Mouse (Mus musculus) forebrain, embryonic 11.5 days (tissue): Measurements from ENCODE around the gene Nhlrc1. TPM values are rescaled to one million over a fixed set of nuclear protein-coding genes. Genes with fewer than 3 reads are reported as not detected.

ENCODE experiments used
- ATAC-seq: fragments of 200-750 bp; cut with Nextera tagmentation; replicated peaks from 2 replicates; pipeline ENCODE4 v1.8.0; 2017; ENCODE audit warnings: moderate TSS enrichment; ENCODE audit not compliant: low FRiP score
- DNase-seq: peaks from one replicate; pipeline ENCODE4 v3.0.0-alpha.2; 2017; ENCODE audit warnings: low spot score
- H3K27ac ChIP-seq: fragments of 300-500 bp; sonication (generic); 2 replicates; pipeline ENCODE4 v1.5.1; 2014; ENCODE audit warnings: low read depth, low read length
- H3K27me3 ChIP-seq: fragments of 300-500 bp; sonication (generic); 2 replicates; pipeline ENCODE4 v1.6.1; 2014; ENCODE audit warnings: mild to moderate bottlenecking, low read length, mixed read lengths; ENCODE audit not compliant: control insufficient read depth, insufficient read depth
- H3K36me3 ChIP-seq: fragments of 300-500 bp; sonication (generic); 2 replicates; pipeline ENCODE4 v1.6.1; 2014; ENCODE audit warnings: mild to moderate bottlenecking, low read length, moderate library complexity, mixed read lengths; ENCODE audit not compliant: control insufficient read depth, insufficient read depth
- H3K4me1 ChIP-seq: fragments of 300-500 bp; sonication (generic); replicated peaks from 2 replicates; pipeline ENCODE4 v1.6.1; 2014; ENCODE audit warnings: low read length, mixed read lengths; ENCODE audit not compliant: control insufficient read depth, insufficient read depth
- H3K4me2 ChIP-seq: fragments of 300-500 bp; sonication (generic); 2 replicates; pipeline ENCODE4 v1.6.1; 2014; ENCODE audit warnings: low read depth, mild to moderate bottlenecking, low read length, moderate library complexity, mixed read lengths; ENCODE audit not compliant: severe bottlenecking
- H3K4me3 ChIP-seq: fragments of 300-500 bp; sonication (generic); 2 replicates; pipeline ENCODE4 v1.5.1; 2014; ENCODE audit warnings: low read depth, low read length
- H3K9ac ChIP-seq: fragments of 300-500 bp; sonication (generic); 2 replicates; pipeline ENCODE4 v1.6.1; 2014; ENCODE audit warnings: low read length
- H3K9me3 ChIP-seq: fragments of 300-500 bp; sonication (generic); 2 replicates; pipeline ENCODE4 v1.6.1; 2016; ENCODE audit warnings: low read length, mixed read lengths; ENCODE audit not compliant: control insufficient read depth
- WGBS: fragments of 180-500 bp; shearing (Covaris S2); extraction: QIAGEN DNeasy Blood & Tissue Kit; methylation state at CpG from one replicate; pipeline ENCODE4 v1.1.7; 2014; 5-methylcytosine and 5-hydroxymethylcytosine counted together
- polyA plus RNA-seq: library from polyadenylated mRNA; unstranded; fragments of >200 nt; fragmentation: Nextera tagmentation; extraction: Ambion mirVana; gene quantifications from 2 replicates; pipeline ENCODE4 v1.2.1, GENCODE M21; 2014

The Nhlrc1 gene
- polyA plus RNA-seq, 1 experiment from 2014 or later: 5.3 TPM

- WGBS: 19% methylated on average over 10 of the region's 10 CpGs
- Histone ChIP-seq H3K4me2 (peak within 1 kb of the TSS; percentile 98), H3K4me1 (peaks cover 4% of the 10 kb centered on the region), H3K36me3 (peaks cover 6% of the 10 kb centered on the region; the same call in 1 of the 2 replicates), H3K4me3 (peak within 1 kb of the TSS; percentile 89), H3K9me3 (no peaks in the 10 kb centered on the region), H3K9ac (peak within 1 kb of the TSS; percentile 77), H3K27ac (peak within 1 kb of the TSS; percentile 37), H3K27me3 (no peaks in the 10 kb centered on the region)
- no peak for ATAC-seq
- DNase-seq: no peak
Measured at GRCm38 (mm10) chr13:47044617-47044947, 29.9 kb upstream of the Nhlrc1 start, which contains the start of gene Tpmt. Gene Tpmt, minus strand, starts transcription at chr13:47044737.

GRCm38 (mm10) chr13:47043833-47044616, 29.4 kb upstream of the Nhlrc1 start:
- WGBS: under 1% methylated on average over 45 of the region's 45 CpGs
- Histone ChIP-seq H3K27me3 (no peaks in the 10 kb centered on the region), H3K4me2 (peak overlapping the region; percentile 98), H3K4me1 (peaks cover 4% of the 10 kb centered on the region), H3K9me3 (no peaks in the 10 kb centered on the region), H3K36me3 (peaks cover 4% of the 10 kb centered on the region; the same call in 1 of the 2 replicates), H3K9ac (peak overlapping the region; percentile 77), H3K27ac (peak overlapping the region; percentile 37), H3K4me3 (peak overlapping the region; percentile 89)
- ATAC-seq (peak; percentile 13), DNase-seq (peak; percentile 67)

- ATAC-seq (peak; percentile 97), DNase-seq (peak; percentile 100)
- H3K27ac ChIP-seq: peak within 1 kb of the TSS; percentile 37
- no peaks in the 10 kb centered on the region for H3K36me3 ChIP-seq
- H3K4me2 ChIP-seq: peak within 1 kb of the TSS; percentile 98
- H3K4me3 ChIP-seq: peak within 1 kb of the TSS; percentile 89
- peaks cover 4% of the 10 kb centered on the region for H3K4me1 ChIP-seq
- H3K9ac ChIP-seq: peak within 1 kb of the TSS; percentile 77
- H3K27me3 ChIP-seq: no peaks in the 10 kb centered on the region
- under 1% methylated on average over 48 of the region's 48 CpGs for WGBS
- H3K9me3 ChIP-seq: no peaks in the 10 kb centered on the region
Measured at GRCm38 (mm10) chr13:47043030-47043680, 28.5 kb upstream of the Nhlrc1 start, which contains the start of gene Kdm1b. Gene Kdm1b, plus strand, starts transcription at chr13:47043499.

GRCm38 (mm10) chr13:47042024-47042633, 27.5 kb upstream of the Nhlrc1 start:
- peak overlapping the region; percentile 89 for H3K4me3 ChIP-seq
- no peaks in the 10 kb centered on the region for H3K36me3 ChIP-seq
- peak overlapping the region; percentile 41; the same call in 1 of the 2 replicates for H3K4me2 ChIP-seq
- peak overlapping the region; percentile 37; the same call in 1 of the 2 replicates for H3K9ac ChIP-seq
- no peak overlapping the region for H3K27ac ChIP-seq
- 48% methylated on average over 8 of the region's 8 CpGs for WGBS
- H3K9me3 ChIP-seq: no peaks in the 10 kb centered on the region
- DNase-seq: no peak
- peaks cover 4% of the 10 kb centered on the region for H3K4me1 ChIP-seq
- H3K27me3 ChIP-seq: no peaks in the 10 kb centered on the region
- ATAC-seq: no peak

- ATAC-seq (no peak), DNase-seq (no peak)
- H3K4me1 ChIP-seq: peaks cover 4% of the 10 kb centered on the region
- H3K4me2 ChIP-seq: no peak overlapping the region
- no peaks in the 10 kb centered on the region for H3K36me3 ChIP-seq
- H3K4me3 ChIP-seq: no peak overlapping the region
- H3K9ac ChIP-seq: no peak overlapping the region
- H3K27me3 ChIP-seq: no peaks in the 10 kb centered on the region
- H3K9me3 ChIP-seq: no peaks in the 10 kb centered on the region
- 94% methylated on average over 5 of the region's 5 CpGs for WGBS
- no peak overlapping the region for H3K27ac ChIP-seq
Measured at GRCm38 (mm10) chr13:47040061-47040460, 25.4 kb upstream of the Nhlrc1 start.

- H3K4me3 ChIP-seq: no peak overlapping the region
- no peaks in the 10 kb centered on the region for H3K27me3 ChIP-seq
- ATAC-seq (no peak), DNase-seq (no peak)
- no peaks in the 10 kb centered on the region for H3K9me3 ChIP-seq
- no peaks in the 10 kb centered on the region for H3K36me3 ChIP-seq
- H3K4me1 ChIP-seq: peaks cover 4% of the 10 kb centered on the region
- H3K4me2 ChIP-seq: no peak overlapping the region
- 87% methylated on average over 6 of the region's 6 CpGs for WGBS
- no peak overlapping the region for H3K9ac ChIP-seq
- no peak overlapping the region for H3K27ac ChIP-seq
Measured at GRCm38 (mm10) chr13:47037946-47038345, 23.3 kb upstream of the Nhlrc1 start.

- H3K36me3 ChIP-seq: no peaks in the 10 kb centered on the region
- no peak for ATAC-seq
- 85% methylated on average over 4 of the region's 4 CpGs for WGBS
Measured at GRCm38 (mm10) chr13:47033602-47034001, 19.0 kb upstream of the Nhlrc1 start.

GRCm38 (mm10) chr13:47030376-47031107, 15.9 kb upstream of the Nhlrc1 start:
- Histone ChIP-seq H3K4me3 (no peak overlapping the region), H3K9me3 (no peaks in the 10 kb centered on the region), H3K27me3 (no peaks in the 10 kb centered on the region), H3K4me2 (no peak overlapping the region), H3K36me3 (no peaks in the 10 kb centered on the region), H3K4me1 (no peaks in the 10 kb centered on the region), H3K27ac (no peak overlapping the region), H3K9ac (no peak overlapping the region)
- ATAC-seq (no peak), DNase-seq (peak; percentile 37)
- 92% methylated on average over 17 of the region's 17 CpGs for WGBS

More at GRCm38 (mm10) chr13:47033602-47034001, 19.0 kb upstream of the Nhlrc1 start:
- Histone ChIP-seq H3K27me3 (no peaks in the 10 kb centered on the region), H3K4me2 (no peak overlapping the region), H3K4me1 (no peaks in the 10 kb centered on the region), H3K4me3 (no peak overlapping the region), H3K27ac (no peak overlapping the region), H3K9me3 (no peaks in the 10 kb centered on the region), H3K9ac (no peak overlapping the region)
- DNase-seq: peak; percentile 14
